Mouse (Mus musculus): ENCODE results near the gene Lce3c. TPM values are rescaled to one million over a fixed set of nuclear protein-coding genes. Genes with fewer than 3 reads are reported as not detected.

Gene Lce3c
- total RNA-seq (2021), result not detected

GRCm38 (mm10) chr3:92944186-92944585 is at the start of gene Lce3c:
Lce3c (plus strand) TSS chr3:92944486.
- intact Hi-C loops (cut with DNase I), result no loop called here
- no peak for DNase-seq

GRCm38 (mm10) chr3:92894489-92894888 is 49.8 kb upstream of the Lce3c start:
- intact Hi-C loops (cut with DNase I), result loop anchor here (10.0 kb wide), 1 partner anchor 740 kb away; no protein-coding TSS in a partner anchor
- no peak for DNase-seq

- intact Hi-C loops (cut with DNase I), result loop anchor here (10.0 kb wide), 1 partner anchor 132 kb away; no protein-coding TSS in a partner anchor
- peak; percentile 19 for DNase-seq
These were observed 41.3 kb upstream of the Lce3c start for GRCm38 (mm10) chr3:92902992-92903391.

GRCm38 (mm10) chr3:92903640-92904039 is 40.6 kb upstream of the Lce3c start:
- intact Hi-C loops (cut with DNase I), result loop anchor here (10.0 kb wide), 1 partner anchor 131 kb away; no protein-coding TSS in a partner anchor
- peak; percentile 7 for DNase-seq

- intact Hi-C loops (cut with DNase I), result loop anchor here (10.0 kb wide), 1 partner anchor 130 kb away; no protein-coding TSS in a partner anchor
- DNase-seq, result no peak
These were observed 39.1 kb upstream of the Lce3c start for GRCm38 (mm10) chr3:92905182-92905581.

- peak; percentile 23 for DNase-seq
- intact Hi-C loops (cut with DNase I), result loop anchor here (10.0 kb wide), 1 partner anchor 127 kb away; no protein-coding TSS in a partner anchor
These were observed 36.7 kb upstream of the Lce3c start for GRCm38 (mm10) chr3:92907571-92907970.

- intact Hi-C loops (cut with DNase I), result no loop called here
- DNase-seq, result peak; percentile 18
These were observed 23.9 kb upstream of the Lce3c start for GRCm38 (mm10) chr3:92920364-92920763.

- no peak for DNase-seq
- intact Hi-C loops (cut with DNase I), result no loop called here
These were observed 18.2 kb upstream of the Lce3c start, which contains the start of gene Lce3a for GRCm38 (mm10) chr3:92926130-92926529. Lce3a (minus strand) TSS chr3:92926230.

GRCm38 (mm10) chr3:92932679-92933078 is 11.6 kb upstream of the Lce3c start, which contains the start of gene Lce3b:
Lce3b (plus strand) TSS chr3:92932979.
- no peak for DNase-seq
- intact Hi-C loops (cut with DNase I), result no loop called here

- intact Hi-C loops (cut with DNase I), result no loop called here
- no peak for DNase-seq
These were observed 12.8 kb downstream of the Lce3c start, which contains the start of gene Lce3d for GRCm38 (mm10) chr3:92957090-92957489. Lce3d (plus strand) TSS chr3:92957390.

GRCm38 (mm10) chr3:92966761-92967160 is 22.5 kb downstream of the Lce3c start, which contains the start of gene Lce3e:
Lce3e (plus strand) TSS chr3:92967061.
- intact Hi-C loops (cut with DNase I), result no loop called here
- no peak for DNase-seq

GRCm38 (mm10) chr3:92978484-92978883 is 34.2 kb downstream of the Lce3c start:
- DNase-seq, result no peak
- intact Hi-C loops (cut with DNase I), result no loop called here

GRCm38 (mm10) chr3:92991926-92992325 is 47.6 kb downstream of the Lce3c start, which contains the start of gene Lce3f:
Lce3f (plus strand) TSS chr3:92992226.
- DNase-seq, result no peak
- intact Hi-C loops (cut with DNase I), result no loop called here

Other genes with a start within 250 kb of the Lce3c start
- not detected for gene Lce1e, start 235.4 kb upstream of the Lce3c start, total RNA-seq (2021)
- not detected for gene Lce1f, start 224.1 kb upstream of the Lce3c start, total RNA-seq (2021)
- not detected for gene Gm38119, start 205.4 kb upstream of the Lce3c start, total RNA-seq (2021)
- not detected for gene Lce1g, start 192.1 kb upstream of the Lce3c start, total RNA-seq (2021)
- not detected for gene Lce1h, start 179.4 kb upstream of the Lce3c start, total RNA-seq (2021)
- not detected for gene Lce1i, start 165.6 kb upstream of the Lce3c start, total RNA-seq (2021)
- gene Lce1j, start 154.0 kb upstream of the Lce3c start, total RNA-seq (2021), result not detected
- gene Lce1k, start 136.6 kb upstream of the Lce3c start, total RNA-seq (2021), result not detected
- not detected for gene Kprp, start 117.2 kb upstream of the Lce3c start, total RNA-seq (2021)
- gene Lce1l, start 93.2 kb upstream of the Lce3c start, total RNA-seq (2021), result not detected
- gene 2310050C09Rik, start 74.3 kb upstream of the Lce3c start, total RNA-seq (2021), result not detected
- not detected for gene Lce3a, start 18.3 kb upstream of the Lce3c start, total RNA-seq (2021)
- gene Lce3b, start 11.5 kb upstream of the Lce3c start, total RNA-seq (2021), result not detected
- not detected for gene Lce3d, start 12.9 kb downstream of the Lce3c start, total RNA-seq (2021)
- gene Lce3e, start 22.6 kb downstream of the Lce3c start, total RNA-seq (2021), result not detected
- not detected for gene Lce3f, start 47.7 kb downstream of the Lce3c start, total RNA-seq (2021)
- gene Crct1, start 71.2 kb downstream of the Lce3c start, total RNA-seq (2021), result not detected
- not detected for gene Lce1m, start 74.6 kb downstream of the Lce3c start, total RNA-seq (2021)
- gene Gm4858, start 124.3 kb downstream of the Lce3c start, total RNA-seq (2021), result not detected
- not detected for gene Crnn, start 200.3 kb downstream of the Lce3c start, total RNA-seq (2021)

Measured in left cerebral cortex, postnatal 4 days (tissue).